8 mouse cellular contexts compared by ENCODE assay signal in the genomic region with DNA sequence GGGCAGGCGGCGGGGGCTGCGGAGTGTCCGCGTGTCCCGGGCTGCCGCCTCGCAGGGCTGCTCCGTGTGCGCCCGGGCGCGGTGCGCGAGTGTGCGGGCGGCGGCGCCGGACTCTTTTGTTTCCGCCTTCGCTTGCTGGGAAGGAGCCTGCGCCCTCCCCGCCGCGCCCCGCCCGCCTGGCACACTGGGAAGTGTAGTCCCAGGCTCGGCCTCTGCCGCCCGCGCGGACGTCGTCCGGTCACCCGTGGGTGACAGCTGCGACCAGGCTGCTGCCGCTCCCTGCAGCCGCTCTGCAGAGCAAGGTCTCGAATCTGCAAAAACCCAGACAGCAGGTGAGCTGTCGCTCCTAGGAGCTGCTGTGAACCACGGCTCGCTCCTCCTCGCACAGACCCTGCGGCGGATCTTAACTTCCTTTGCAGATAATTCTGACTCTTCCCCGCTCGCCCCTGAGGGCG. TPM values are rescaled to one million over a fixed set of nuclear protein-coding genes. Genes with fewer than 3 reads are reported as not detected.
DNase-seq lines count a peak whose midpoint lies in the region; ATAC-seq lines count a peak whose summit lies in the region.

A gene (minus strand): TSS at position 137 of the 455 bp plus-strand sequence.

- DNase-seq in gastrocnemius, postnatal 14 days, result peak; percentile 93
- DNase-seq in left cerebral cortex, postnatal 14 days (ENCODE audit: low spot score in 2 of 2), result peak; percentile 83 to 91
- peak; percentile 91 for DNase-seq in right cerebral cortex, postnatal 14 days
- DNase-seq in urinary bladder, postnatal 25 days (ENCODE audit: low spot score), result peak; percentile 80

- ATAC-seq in activated CD4-positive, CD25-positive, alpha-beta regulatory T cell, adult 4 months, result peak; percentile 85
- peak; percentile 90 for ATAC-seq in common myeloid progenitor, adult 5-6 weeks (replicated peaks; ENCODE audit: low read depth, poor library complexity, severe bottlenecking)
- peak; percentile 87 for ATAC-seq in inflammation-experienced regulatory T-cells, adult 6 months
- peak; percentile 92 for ATAC-seq in megakaryocyte-erythroid progenitor cell, adult 5-6 weeks (replicated peaks; ENCODE audit: low FRiP score, low TSS enrichment, poor library complexity, severe bottlenecking)

- intact Hi-C loops in gastrocnemius, postnatal 14 days (cut with DNase I; ENCODE audit: low total_unique reads), result no loop called here
- intact Hi-C loops in left cerebral cortex, postnatal 14 days (cut with DNase I), result no loop called here

RNA-seq across cellular contexts. Expression of the gene that starts here (rescaled TPM):
- 10 to 100 TPM; 17.8 to 19.7 TPM for polyA plus RNA-seq in activated CD4-positive, CD25-positive, alpha-beta regulatory T cell, adult 4 months (2017; shearing (Covaris generic))
- total RNA-seq in common myeloid progenitor, adult 5-6 weeks (2017), result 9.8 and 15.0 TPM in 2 replicates
- 100 to 1,000 TPM; 150 to 153 TPM for total RNA-seq in gastrocnemius, postnatal 14 days (2021)
- 10 to 100 TPM; 17.3 to 22.4 (median 21.3) TPM for polyA plus RNA-seq in inflammation-experienced regulatory T-cells, adult 6 months (2017; shearing (Covaris generic))
- 10 to 100 TPM; 60.3 to 62.5 TPM for total RNA-seq in left cerebral cortex, postnatal 14 days (2021)
- total RNA-seq in megakaryocyte-erythroid progenitor cell, adult 5-6 weeks (2014; fragmentation: Nextera tagmentation), result 21.4 and 24.8 TPM in 2 replicates
- total RNA-seq in megakaryocyte-erythroid progenitor cell, adult 5-6 weeks (2017), result 7.8 and 12.4 TPM in 2 replicates

Comparison
In these comparisons a context has a peak if more than half of its experiments do, and no peak if none do; other contexts are left out.
1. Peak in every context shown above with its lines: DNase-seq and ATAC-seq.